Mouse (Mus musculus): ENCODE results near the gene Lyzl4. TPM values are rescaled to one million over a fixed set of nuclear protein-coding genes. Genes with fewer than 3 reads are reported as not detected.

Lyzl4 gene
- polyA plus RNA-seq, 1 experiment = not detected

GRCm38 (mm10) chr9:121592948-121593550, 48.8 kb downstream of the Lyzl4 start:
- TF ChIP-seq GATA1 (IDR thresholded peaks at IDR 0.05; ENCODE audit: low read length) = no peak

DNA sequence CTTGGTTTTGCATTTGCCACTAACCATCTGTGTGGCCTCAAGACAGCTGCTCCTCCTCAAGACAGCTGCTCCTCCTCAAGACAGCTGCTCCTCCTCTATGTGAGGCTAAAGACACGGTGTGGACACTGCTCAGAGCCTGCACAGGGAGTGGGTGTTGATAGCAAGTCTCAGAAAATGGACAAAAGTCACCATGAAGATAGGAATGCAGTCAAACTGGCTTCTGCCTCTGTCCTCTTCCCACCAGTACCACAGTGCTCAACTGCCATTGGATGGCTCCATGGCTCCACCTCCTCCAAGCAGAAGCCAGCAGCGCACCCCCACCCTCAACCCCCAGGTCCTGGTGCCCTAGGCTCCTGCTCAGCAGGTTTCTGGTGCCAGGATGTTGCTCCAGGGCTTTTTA, 52.4 kb downstream of the Lyzl4 start:
- no peak for TF ChIP-seq GATA1 (IDR thresholded peaks at IDR 0.05; ENCODE audit: low read length)

- no peak for TF ChIP-seq GATA1 (IDR thresholded peaks at IDR 0.05; ENCODE audit: low read length)
Measured at GRCm38 (mm10) chr9:121574380-121574779, 67.5 kb downstream of the Lyzl4 start.

- no peak for TF ChIP-seq GATA1 (IDR thresholded peaks at IDR 0.05; ENCODE audit: low read length)
Measured at GRCm38 (mm10) chr9:121568451-121568850, 73.4 kb downstream of the Lyzl4 start.

- no peak for TF ChIP-seq GATA1 (IDR thresholded peaks at IDR 0.05; ENCODE audit: low read length)
Measured at GRCm38 (mm10) chr9:121566387-121566786, 75.5 kb downstream of the Lyzl4 start.

GRCm38 (mm10) chr9:121563276-121563675, 78.6 kb downstream of the Lyzl4 start:
- TF ChIP-seq GATA1 (IDR thresholded peaks at IDR 0.05; ENCODE audit: low read length) = no peak

DNA sequence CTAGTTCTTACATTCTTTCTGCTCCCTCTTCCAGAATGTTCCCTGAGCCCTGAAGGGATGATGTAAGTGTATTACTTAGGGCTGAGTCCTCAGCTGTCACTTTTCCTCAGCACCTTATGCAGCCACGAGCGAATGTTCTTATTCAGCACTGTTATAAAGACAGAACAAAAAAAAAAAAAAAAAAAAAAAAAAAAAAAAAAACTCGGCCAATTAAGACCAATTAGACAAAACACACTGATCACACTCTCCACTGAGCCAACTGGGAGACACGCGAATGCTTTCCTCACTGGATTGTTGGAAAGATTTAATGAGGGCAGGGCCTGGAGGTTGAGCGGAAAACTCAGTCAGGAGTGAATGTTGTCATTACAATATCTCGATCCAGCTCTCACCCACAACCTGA, 81.4 kb downstream of the Lyzl4 start:
- TF ChIP-seq GATA1 (IDR thresholded peaks at IDR 0.05; ENCODE audit: low read length) = no peak

- no peak for TF ChIP-seq GATA1 (IDR thresholded peaks at IDR 0.05; ENCODE audit: low read length)
Measured at GRCm38 (mm10) chr9:121558167-121558566, 83.7 kb downstream of the Lyzl4 start.

- no peak for TF ChIP-seq GATA1 (IDR thresholded peaks at IDR 0.05; ENCODE audit: low read length)
Measured at GRCm38 (mm10) chr9:121556913-121557312, 85.0 kb downstream of the Lyzl4 start.

GRCm38 (mm10) chr9:121555395-121556000, 86.4 kb downstream of the Lyzl4 start:
- no peak for TF ChIP-seq GATA1 (IDR thresholded peaks at IDR 0.05; ENCODE audit: low read length)

DNA sequence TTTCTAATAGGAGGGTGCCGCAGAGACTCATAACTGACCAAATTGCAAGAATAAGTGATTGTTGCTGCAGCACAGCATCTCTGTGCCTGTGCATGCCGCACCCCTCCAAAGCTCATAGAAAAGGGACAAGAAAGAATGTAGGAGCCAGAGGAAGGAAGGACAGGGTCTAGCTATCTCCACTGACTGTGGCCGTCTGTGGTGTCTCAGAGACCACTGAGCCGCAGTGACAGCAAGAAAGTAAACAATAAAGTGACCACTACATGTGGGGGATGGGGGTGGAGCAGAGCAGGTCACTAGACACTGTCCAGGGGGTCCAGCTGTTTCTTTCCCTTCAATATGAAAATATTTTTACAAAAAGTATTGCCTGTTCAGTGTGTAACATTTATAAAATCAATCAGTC, 88.3 kb downstream of the Lyzl4 start:
- TF ChIP-seq GATA1 (IDR thresholded peaks at IDR 0.05; ENCODE audit: low read length) = no peak

DNA sequence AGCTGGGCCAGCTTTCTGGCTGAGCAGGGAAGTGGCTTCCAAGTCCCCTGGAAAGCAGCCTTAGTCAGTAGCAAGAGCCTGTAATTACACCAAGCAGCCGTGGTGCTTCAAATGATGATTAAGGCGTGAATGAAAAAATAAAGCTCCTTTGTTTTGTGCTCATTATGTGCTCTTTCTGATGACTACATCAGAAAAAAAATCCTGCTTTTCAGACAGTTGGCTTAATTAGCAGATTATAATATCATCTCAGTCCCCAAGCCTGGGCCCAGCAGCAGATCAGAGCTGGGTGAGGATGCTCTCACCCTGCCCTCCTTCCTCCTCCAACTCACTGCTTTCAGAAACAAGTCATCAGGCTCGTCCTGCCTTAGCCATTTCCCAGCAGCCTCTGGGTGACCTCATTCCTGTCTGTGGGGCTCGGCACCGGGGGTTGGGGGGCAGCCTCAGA, 91.5 kb downstream of the Lyzl4 start:
- TF ChIP-seq GATA1 (IDR thresholded peaks at IDR 0.05; ENCODE audit: low read length) = no peak

- no peak for TF ChIP-seq GATA1 (IDR thresholded peaks at IDR 0.05; ENCODE audit: low read length)
Measured at GRCm38 (mm10) chr9:121549444-121549843, 92.5 kb downstream of the Lyzl4 start.

- TF ChIP-seq GATA1 (IDR thresholded peaks at IDR 0.05; ENCODE audit: low read length) = peak; percentile 39
Measured at GRCm38 (mm10) chr9:121549010-121549409, 92.9 kb downstream of the Lyzl4 start.

DNA sequence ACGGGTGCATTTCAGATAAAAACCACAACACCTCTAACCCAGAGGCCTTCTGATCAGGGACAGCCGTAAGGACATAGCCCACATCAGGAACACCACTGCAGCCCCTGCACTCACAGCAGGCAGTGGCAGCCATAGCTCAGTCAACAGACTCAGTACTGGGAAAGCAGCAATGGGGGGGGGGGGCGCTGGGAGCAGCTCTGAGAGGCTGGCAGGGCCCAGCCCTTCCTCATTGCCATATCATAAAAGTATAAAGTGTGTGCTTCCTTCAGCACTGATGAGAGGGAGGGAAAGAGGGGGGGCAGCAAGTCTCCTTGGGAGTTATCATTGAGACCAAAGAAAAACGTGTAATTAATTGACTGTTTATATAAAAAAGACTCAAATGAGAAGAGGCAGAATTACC, 94.5 kb downstream of the Lyzl4 start:
- TF ChIP-seq GATA1 (IDR thresholded peaks at IDR 0.05; ENCODE audit: low read length) = no peak

- no peak for TF ChIP-seq GATA1 (IDR thresholded peaks at IDR 0.05; ENCODE audit: low read length)
Measured at GRCm38 (mm10) chr9:121541530-121541929, 100.4 kb downstream of the Lyzl4 start.

GRCm38 (mm10) chr9:121532626-121533025, 109.3 kb downstream of the Lyzl4 start:
- TF ChIP-seq GATA1 (IDR thresholded peaks at IDR 0.05; ENCODE audit: low read length) = no peak

Measured in G1E-ER4 (cell line).